Mouse (Mus musculus) kidney, postnatal 10 days (tissue): ENCODE measurements around the gene Fam171a2.

Experiments used
- DNase-seq: peaks from one replicate; pipeline ENCODE4 v3.0.0; 2021; ENCODE audit warnings: mixed read lengths

Gene Fam171a2

DNA sequence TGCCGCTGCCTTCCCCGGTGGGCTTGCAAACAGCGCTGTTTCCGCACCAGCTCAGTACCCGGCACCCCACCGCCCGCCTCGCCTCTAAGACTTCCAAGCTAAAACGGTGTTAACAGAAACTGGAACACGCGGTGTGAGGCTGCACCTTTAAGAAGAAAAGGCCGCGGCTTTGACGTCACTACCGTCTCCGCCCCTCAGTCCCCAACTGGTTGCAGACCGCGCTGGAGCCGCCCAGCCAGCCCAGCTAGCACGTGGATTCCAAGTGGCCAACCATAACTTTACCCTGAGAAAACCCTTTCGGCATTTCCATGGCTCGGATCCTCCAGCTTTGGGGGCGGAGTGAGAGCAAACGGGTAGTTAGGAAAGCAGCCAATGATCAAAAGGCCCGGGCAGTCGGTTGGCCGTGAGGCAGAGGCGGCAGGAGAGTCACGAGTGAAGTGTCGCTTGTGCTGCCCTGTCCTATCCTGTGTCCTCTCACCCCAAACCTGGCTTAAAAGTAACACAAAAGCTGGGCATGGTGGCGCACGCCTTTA lies 39.1 kb downstream of the Fam171a2 start:
- DNase-seq: peak; percentile 99

DNA sequence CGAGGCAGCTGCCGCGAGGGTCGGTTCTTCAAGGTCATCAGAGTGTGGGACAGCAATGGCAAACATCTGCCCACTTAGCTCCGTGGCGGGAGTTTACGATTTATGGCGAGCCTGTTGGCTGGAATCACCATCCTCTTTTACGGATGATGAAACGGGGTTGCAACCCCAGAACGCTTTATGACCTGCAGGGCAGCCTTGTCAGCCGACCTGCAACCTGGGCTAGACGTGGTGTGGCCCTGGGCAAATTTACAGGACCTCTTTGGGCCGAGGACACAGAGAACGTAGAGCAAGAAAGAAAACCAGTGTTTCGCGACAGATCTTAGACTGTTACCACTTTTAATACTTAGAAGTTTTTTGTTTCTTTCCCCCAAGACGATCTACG lies 39.7 kb downstream of the Fam171a2 start, which contains the start of gene Slc25a39:
Gene Slc25a39 (minus strand): TSS at position 113 of the 382 bp plus-strand sequence.
- DNase-seq: no peak

DNA sequence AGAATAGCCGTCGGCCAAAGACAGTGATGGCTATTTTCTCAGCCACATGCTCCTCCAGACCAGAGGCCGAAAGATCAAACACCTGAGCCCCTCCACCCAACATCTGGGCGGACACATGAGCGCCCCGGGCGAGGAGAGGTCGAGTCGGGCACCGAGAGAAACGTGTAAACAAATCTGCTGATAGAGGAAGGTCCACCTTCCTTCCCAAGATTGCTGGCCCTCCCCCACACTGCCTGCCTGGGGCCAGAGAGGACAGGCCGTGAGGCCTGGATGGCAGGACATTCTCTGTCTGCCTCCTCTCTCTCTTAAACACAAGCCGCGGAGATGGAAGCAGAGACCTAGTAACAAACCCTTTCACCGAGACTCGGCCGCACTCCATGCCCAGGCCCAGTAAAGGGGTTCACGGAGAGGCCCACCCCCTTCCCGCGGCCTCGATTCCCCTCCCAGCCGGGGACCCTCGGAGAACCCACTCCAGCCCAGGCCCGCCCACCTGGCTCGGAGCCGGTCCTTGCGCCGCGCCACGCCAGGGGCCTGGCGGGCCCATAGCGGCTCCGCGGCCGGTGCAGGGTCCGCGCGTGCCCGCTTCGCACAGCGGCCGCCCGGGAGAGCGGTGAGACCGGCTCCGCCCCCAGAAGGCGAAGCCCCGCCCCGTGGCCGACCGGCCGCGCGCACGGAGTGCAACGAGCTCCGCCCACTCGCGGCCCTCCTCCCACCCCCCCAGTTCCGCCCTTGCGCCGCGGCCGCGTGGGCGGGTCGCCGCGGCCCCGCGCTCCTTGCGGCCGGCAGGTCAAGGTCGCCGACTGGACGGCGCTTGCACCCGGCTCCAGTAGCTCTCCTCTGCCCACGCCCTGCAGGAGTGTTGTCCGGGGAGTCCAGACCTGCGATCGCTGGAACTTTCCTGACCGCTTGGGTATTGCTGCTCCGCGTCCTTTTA lies 40.3 kb downstream of the Fam171a2 start:
- DNase-seq: peak; percentile 97

DNA sequence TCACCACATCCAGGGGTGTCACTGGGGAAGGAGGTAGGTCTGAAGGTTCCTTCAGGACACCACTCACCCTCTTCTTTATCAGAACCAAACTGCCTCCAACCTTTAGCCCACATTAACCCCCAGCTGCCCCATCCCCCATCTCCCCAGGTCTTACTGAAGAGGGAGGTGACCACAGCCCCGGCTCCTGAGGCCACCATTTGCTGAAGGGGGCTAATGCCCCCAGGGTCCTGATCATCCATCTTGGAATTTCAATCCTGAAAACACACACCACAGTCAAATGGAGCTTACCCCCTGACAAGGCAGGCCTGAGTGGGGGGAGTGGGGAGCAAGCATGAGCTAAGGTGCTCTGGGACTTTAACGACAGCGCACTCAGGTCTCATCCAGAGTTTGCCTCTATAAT lies 41.1 kb downstream of the Fam171a2 start:
- peak; percentile 28 for DNase-seq

DNA sequence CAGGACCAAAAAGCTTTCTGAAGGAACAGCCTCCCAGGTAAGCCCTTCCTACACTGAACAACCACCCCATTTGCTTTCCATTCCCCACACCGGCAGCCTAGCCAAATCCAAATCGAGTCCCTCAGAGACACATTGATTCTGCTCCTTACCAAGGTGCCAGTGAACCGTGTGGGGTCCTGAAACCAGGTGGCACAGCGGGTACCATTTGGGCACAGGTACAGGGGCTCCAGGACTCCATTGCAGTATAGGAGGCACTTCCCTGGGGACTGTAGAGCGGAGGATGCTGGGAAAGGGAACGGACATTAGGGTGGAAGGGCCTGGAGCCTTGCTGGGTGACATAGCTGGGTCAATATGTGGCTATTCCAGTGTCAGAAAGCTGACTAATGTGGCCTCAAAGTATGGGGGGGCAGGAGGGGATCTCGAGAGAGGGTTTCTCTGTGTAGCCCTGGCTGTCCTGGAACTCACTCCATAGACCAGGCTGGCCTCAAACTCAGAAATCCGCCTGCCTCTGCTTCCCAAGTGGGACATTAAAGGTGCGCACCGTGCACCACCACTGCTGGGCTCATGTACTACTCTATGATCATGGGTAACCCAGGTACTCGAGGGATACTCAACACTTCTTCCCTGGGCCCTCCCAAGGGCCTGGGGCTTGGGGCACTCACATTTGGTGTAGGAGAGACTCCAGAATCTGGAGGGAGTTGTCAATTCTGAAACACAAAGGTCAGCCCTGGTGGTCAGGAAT lies 41.8 kb downstream of the Fam171a2 start:
- DNase-seq: no peak

DNA sequence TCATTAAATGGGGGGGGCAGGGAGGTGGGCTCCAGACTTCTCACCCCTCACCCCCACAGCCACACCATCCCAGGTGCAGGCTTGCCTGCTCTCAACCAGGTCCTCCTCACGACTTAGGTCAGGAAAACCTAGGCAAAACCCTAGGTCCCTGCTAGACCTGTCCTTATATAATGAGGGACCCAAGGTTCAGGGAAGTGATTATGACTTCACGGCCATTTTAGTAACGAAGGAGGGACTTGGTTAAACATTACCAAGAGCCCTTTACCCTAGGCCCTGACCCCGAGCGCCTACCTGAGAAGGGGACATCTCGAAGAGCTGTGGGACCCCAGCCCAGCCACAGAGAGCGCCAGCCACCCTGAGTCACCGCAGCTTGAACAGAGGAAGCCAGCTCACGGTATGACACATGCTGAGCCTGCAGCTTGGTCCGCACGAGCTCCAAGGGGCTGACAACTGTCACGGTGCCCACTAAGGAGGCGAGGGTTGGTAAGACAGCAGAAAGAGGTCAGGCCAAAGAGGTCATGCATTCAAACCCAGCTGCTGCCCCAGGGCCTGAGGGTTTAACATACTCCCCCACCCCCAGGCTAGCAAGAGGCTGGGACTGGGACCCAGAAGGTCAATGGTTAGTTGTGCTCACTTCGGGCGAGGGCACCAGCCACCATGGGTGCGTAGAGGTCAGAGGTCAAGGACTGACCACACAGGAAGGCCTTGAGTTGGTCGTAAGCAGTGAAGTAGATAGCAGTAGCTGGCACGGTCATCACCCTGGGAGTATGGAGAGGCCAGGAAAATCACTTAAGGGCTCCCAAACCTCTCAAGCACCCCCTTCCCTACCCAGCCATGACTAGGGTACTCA lies 43.1 kb downstream of the Fam171a2 start:
- DNase-seq: peak; percentile 20

DNA sequence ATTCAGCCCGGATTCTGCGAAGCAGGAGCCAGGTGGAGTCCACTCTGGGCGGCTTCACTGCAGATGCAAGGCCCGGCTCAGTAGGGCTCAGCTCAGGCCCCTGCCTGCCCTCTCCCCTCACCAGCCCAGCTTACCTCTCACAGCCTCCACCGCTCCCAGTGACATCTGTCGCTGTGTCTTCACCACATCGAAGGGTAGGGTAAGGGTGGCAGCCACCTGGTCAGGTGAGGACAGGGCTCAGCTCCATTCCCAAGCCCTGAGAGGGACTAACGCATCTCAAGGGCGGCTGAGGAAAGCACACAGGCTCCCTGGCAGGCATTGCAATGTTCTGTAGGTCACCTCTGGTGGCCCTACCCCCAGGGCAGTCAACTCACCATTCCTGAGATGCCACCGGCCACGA lies 43.8 kb downstream of the Fam171a2 start:
- DNase-seq: no peak

DNA sequence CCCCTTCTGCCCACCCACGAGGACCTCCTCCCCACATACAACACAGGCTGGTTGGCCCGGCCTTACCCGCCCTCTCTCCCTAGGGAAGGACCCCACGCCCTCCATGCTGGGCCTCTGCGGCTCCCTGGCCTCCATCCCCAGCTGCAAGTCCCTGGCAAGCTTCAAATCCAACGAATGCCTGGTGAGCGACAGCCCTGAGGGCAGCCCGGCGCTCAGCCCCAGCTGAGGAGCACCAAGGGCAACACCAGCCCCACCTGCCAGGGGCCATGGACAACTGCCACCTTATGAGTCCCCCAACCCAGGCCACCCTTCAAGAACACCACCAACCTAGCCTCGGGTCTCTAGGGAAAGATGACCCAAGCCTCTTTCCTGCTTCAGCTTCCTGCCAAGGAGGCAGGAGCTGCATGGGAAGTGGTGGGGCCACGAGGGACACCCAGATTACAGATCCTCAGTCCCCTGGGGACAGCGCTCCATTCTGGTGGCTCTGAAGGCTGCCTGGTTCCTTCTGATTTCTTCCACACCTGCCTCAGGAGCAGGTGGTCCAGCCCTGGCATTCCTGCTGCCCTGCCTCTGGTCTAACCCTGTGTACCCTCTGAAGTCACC lies 45.5 kb downstream of the Fam171a2 start:
- DNase-seq: peak; percentile 10

DNA sequence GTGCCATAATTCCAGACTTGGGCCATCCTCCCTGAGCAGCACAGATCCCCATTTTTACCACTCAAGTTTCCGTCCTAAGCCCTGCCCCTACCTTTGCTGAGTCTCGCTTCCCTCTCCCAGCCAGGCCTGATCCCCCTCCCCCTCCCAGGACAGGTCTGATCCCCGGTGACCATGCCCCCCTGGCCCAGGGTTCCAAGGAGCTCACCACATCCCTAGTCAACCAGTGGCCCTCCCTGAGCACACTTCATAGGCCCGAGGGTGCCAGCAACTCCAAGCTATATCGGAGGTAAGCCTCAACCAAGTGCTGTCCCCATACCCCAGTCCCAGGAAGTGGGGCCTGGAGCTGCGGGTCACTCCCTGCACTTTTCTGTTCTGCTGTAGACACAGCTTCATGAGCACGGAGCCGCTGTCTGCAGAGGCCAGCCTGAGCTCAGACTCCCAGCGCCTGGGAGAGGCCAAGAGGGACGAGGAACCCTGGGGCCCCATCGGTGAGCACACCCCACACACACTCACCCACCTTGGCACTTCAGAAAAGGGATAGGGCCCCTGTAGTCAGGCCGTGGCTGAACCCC lies 46.9 kb downstream of the Fam171a2 start:
- no peak for DNase-seq

DNA sequence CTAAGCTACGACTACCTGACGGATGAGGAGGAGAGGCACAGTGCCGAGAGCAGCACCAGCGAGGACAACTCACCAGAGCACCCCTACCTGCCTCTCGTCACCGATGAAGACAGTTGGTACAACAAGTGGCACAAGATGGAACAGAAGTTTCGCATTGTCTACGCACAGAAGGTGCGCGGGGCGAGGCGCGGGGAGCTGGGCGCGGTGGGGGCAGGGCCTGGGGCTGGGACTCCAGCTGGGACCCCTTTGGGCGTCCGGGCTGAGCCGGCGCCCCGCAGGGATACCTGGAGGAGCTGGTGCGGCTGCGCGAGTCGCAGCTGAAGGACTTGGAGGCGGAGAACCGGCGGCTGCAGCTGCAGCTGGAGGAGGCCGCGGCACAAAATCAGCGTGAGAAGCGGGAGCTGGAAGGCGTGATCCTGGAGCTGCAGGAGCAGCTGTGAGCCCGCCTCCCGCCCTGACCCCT lies 47.8 kb downstream of the Fam171a2 start:
- peak; percentile 50 for DNase-seq

DNA sequence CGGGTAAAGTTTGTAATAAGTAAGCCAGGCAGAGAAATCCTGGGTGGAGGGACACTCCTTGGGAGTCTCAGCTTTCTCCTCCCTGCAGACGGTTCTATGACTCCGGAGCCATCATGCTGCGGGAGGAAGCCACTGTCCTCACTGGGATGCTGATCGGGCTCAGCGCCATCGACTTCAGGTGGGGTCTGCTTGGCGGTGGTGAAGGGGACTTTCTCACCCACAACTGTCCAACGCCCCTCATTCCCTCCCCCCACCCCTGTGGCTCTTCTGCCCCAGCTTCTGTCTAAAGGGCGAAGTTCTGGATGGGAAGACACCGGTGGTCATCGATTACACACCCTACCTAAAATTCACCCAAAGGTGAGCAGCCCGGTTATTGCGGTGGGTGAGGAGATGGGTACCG lies 48.4 kb downstream of the Fam171a2 start:
- no peak for DNase-seq

DNA sequence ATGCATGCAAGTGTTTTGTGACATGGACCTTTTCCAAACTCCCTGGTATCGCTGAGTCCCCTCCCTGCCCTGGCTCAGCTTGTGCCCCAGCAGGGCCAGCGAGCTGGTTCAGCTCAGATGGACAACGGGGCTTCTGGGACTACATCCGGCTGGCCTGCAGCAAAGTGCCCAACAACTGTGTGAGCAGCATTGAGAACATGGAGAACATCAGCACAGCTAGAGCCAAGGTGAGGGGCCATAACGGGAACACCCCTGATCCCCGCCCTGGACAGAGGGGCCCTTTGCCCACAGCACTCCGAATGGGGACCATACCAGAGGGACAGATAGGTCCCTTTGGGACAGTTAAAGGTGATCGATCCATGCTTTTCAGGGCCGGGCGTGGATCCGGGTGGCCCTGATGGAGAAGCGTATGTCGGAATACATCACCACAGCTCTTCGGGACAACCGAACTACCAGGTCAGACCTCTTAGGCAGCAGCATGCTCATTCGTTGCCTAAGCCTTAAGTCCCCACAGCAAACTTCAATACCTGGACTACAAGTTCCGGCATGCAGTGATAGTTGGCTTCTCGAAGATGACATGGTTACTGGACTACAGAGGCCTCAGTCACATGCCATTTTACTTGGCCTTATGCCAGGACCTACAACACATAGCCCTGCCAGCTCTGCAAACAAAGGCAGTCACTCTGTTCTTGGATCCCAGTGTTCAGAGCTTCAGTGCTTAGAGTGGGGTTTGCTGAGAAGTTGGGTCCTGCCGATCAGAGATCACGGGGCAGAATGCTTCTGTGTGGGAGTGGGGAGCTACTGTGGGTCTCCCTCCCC lies 49.3 kb downstream of the Fam171a2 start:
- DNase-seq: peak; percentile 55

DNA sequence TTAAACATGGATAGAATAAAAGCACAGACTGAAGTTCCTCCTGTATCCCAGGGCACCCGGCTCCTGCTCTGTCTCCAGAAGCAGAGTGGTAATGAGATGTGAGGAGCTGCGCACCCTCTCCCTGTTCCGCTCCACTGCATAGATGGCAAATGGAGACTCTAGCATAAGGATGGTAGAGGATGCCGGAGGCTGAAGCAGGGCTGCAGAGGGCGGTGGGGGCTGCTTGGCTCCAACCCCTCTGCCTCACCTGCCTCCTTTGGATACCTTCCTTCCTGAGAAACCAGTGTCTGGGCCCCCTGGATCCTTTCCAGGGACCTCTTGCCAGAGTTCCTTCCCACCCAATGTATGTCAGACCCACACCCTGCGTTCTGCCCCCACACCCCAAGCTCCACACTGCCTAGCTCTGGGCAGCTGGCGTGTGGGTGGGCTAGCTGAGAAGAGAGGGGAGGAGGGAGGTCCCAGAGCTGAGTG lies 50.8 kb downstream of the Fam171a2 start:
- no peak for DNase-seq

DNA sequence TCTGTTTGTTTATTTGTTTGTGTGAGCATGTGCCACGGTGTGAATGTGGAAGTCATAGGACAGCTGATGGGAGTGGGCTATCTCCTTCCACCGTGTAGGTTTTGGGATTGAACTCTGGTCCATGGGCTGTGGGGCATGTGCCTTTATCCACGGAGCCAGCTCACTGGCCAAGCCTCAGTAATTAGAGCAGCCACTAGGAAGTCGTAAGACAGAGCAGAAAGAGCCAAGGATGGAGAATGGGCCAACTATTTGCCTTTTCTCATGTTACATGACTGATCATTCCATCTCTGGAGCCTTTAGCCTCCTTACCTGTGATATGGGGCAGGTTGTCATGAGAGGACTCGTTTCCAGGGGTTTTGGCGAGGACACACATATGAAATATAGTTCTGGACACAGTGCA lies 51.2 kb downstream of the Fam171a2 start:
- no peak for DNase-seq

DNA sequence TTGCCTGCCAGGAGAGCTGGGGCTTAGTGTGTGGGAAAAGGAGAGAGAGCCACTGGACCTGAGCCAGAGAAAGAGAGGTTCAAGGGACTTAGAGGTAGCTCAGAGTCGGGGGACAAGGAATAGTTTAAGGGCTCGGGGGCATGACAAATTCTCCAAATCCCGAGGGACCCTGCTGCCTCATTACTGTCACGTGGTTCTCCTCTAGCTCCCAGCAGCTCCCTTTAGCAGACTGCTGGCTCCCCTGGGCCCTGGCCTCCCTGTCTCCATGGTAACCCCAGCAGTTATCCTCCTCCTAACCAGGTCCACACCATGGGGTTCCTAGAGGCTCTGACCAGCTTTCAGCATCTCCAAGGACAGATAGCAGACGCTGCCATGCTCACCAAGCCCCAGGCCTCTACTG lies 52.2 kb downstream of the Fam171a2 start:
- no peak for DNase-seq

DNA sequence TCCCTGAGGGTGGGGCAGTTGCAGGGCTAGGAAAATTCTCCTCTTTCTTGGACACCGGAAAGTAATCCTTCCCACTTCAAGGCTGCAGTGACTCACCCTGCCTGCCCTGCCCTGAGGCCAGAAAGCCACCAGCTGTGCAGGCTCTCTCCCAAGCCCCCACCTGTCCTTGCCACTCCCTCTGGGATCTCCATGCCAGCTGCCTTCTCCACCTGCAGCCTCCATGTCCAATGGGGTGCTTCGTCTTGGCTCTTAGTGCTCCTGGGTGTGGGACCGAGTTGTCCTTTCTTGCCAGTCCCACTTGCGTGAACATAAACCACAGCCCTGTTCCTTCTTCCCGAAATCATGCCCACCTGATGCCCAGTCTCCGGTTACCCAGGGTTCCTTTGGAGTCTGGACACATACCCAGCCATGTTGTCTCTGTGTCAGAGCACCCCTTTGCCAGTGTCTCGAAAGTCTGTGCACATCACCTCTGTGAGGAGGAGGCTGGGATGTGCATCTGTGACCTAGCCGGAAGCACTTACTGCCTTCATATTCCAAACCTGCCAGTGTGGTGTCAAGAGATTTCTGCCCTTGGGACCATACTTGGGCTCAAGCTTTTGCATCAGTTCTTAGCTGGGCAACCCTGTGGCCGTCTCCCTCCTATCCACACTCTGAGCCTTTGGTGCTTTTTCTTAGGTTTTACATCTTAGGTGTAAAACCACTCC lies 52.9 kb downstream of the Fam171a2 start:
- DNase-seq: no peak

DNA sequence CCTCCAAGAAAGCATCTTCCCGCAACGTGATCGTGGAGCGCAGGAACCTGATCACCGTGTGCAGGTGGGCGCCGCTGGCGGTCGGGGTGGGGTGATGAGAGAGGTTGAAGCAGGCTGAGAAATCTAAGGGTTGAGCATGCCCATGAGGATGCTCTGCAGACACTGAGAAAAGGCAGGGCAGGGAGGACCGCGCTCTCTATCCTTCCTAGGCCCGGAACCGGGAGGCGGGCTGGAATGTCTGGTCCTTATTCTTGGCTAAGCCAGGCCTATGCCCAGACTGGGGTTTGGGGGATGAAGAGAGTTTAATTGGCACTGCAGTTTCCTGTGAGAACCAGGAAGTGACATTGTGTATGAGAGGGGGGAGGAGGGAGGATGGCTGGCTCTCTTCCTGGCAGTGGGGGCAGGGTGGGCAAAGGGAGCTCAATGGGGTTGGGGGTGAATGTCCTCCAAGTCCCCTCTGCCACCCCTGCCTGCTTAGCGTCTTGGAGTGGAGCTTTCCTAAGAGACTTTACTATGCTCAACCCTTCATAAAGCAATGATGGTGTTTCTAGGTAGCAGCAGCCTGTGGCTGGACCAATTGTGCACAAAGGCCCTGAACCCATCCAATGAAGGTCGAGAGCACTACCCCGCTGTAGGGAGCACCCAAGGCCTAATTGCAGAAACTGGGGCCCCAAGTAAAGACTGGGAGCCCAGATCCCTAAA lies 53.6 kb downstream of the Fam171a2 start:
- no peak for DNase-seq

DNA sequence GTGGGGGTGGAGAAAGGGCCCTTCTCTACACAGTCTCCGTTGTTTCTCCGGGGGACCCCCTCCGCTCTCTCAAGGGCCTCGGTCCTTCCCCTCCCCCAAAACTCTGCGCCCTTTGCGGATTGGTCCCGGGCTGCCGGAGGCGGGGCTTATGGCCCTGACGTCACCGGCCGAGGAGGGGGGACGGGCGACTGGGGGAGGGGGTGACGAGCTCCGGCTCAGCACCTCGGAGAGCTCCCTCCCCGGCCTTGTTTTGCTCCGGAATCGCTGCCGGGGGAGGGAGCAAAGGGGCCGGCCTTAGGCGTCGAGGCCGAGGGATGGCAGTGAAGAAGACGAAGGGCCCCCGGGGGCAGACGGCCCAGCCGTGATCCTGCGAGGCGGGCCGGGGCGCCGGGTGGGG lies 54.2 kb downstream of the Fam171a2 start, which contains the start of gene Rundc3a:
Gene Rundc3a (plus strand): TSS at position 166 of the 397 bp plus-strand sequence.
- peak; percentile 94 for DNase-seq
